Mouse (Mus musculus) T-cell, adult 2 months (primary cell): ENCODE measurements around the gene Znrd1as.
"Not testable (repeated sequence)": the region's sequence is repeated elsewhere in the genome, so short reads cannot be mapped to it uniquely, and the experiment has no call there.

Experiments used
- DNase-seq: peaks from one replicate; pipeline ENCODE4 v3.0.0; 2022; ENCODE audit warnings: low spot score

Znrd1as gene

DNA sequence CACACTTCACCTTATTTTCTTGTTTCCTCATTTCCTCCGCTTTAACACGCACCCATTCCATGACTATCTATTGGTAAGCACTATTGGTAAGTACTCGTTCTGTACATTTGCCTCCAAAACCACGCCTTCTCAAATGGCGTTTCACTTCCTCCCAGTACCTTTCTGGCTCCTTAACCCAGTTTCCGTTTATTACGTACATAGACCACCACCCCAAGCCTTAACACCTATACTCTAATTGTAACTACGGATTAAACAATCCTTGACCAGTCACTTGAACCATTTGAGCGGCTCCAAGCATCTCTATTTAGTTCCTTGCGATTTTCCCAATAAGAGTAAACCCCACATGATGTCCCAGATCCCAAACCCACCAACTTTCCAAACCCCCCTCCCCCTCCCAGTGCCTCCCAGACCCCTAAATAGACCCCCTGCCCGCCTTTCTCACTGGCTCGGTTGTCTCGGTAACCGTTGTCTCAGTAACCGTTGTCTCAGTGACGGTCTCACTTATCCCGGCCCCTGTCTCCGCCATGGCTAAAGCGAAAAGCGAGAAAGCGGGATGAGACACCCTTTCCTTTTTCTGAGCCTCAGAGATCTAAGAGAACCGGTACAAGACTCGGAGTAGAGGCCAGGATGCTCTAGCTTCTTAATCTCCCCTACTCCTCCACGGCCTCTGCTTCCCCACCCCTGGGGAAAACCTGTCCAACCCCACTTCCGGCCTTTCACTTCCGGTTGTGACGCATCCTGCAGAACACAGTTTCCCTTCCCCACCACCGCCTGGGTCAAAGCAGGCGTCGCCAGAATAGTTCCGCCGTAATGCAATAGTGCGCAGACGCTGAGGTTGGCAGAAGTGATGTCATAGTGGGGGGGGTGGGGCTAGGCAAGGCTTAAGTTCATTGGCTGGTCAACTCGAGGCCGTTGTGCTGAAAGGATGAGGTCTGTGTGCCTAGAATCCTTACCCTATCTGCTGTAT lies 7.1 kb upstream of the Znrd1as start, which contains the start of gene Ppp1r11:
Gene Ppp1r11, minus strand, starts transcription at position 761 of the 967 bp plus-strand sequence.
- peak; percentile 96 for DNase-seq

DNA sequence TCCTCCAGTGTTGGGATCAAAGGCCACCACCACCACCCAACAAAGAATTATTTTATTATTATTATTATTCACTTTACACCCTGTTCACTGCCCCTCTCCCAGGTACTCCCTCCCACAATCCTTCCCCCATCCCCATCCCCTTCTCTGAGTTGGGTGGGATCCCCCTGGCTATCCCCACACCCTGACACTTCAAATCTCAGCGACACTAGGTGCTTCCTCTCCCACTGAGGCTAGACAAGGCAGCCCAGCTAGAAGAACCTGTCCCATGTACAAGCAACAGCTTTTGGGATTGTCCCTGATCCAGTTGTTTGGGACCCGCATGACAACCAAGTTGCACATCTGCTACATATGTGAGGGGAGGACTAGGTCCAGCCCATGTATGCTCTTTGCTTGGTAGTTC lies 5.8 kb upstream of the Znrd1as start:
- no peak for DNase-seq

DNA sequence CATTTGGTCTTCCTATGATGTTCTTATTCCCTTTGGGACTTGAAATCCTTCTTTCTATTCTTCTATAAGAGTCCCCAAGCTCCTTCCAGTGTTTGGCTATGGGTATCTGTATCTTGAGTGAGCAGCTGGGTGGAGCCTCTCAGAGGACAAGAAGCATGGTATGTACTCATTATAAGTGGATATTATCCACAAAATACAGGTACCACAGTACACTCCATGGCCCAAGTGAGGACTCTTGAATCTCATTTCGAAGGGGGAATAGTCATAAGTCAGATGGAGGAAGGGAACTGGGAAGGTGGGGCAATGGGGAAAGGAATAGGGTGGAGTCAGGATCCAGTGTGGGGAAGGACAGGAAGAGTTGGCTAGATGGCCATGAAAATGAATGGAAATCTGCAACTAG lies 5.3 kb upstream of the Znrd1as start:
- DNase-seq: no peak

DNA sequence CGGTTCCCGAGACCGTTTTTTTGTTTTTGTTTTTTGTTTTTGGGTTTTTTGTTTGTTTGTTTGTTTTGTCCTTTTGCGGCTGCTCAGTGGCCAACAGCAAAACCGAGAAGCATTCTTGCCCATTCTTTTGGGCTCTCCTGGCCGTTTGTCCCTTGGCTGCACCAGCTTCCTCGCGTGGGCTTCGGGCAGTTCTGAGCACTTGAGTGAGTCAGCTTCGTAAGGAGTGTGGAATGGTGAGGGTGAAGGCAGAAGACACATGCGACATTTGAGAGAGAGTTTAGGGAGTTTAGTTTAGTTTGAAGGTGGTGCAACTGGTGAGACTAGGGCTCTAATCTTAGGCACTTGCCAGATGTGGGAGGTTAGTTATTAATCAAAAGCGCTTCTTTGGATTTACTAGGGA lies 492 bp downstream of the Znrd1as start:
- peak; percentile 12 for DNase-seq

DNA sequence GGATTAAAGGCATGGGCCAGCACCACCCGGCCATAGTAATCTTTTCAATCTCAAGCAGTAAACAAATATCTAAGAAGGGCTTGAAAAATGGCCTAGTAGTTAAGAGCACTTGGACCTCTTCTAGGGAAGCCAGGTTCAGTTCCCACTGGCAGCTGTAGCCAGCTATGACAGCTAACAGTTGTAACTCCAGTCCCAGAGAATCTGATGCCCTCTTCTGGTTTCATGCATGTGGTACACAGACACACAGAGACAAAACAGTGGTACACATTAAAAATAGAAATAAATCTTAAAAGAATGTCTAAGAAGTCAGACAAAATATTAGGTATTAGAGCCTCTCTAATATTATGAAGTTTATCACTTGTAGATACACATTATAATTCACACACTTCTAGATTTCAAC lies 2.7 kb downstream of the Znrd1as start:
- no peak for DNase-seq

DNA sequence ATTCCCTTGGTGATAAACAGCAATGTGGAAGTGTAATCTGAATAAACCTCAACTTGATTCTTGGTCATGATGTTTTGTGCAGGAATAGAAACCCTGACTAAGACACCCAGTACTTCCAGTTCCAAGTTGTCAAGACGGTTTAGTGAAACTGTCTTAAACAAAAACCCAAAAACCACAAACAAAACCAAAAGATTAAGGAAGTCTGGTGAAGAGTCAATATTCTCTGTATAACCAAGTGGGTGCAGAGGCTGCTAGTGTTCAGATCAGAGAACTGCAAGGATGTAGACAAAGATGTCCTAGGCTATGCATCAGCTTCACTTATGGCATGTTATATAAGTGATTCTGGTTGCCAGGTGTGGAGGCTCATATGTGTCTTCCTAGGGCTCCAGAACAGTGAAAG lies 8.5 kb downstream of the Znrd1as start:
- no peak for DNase-seq

DNA sequence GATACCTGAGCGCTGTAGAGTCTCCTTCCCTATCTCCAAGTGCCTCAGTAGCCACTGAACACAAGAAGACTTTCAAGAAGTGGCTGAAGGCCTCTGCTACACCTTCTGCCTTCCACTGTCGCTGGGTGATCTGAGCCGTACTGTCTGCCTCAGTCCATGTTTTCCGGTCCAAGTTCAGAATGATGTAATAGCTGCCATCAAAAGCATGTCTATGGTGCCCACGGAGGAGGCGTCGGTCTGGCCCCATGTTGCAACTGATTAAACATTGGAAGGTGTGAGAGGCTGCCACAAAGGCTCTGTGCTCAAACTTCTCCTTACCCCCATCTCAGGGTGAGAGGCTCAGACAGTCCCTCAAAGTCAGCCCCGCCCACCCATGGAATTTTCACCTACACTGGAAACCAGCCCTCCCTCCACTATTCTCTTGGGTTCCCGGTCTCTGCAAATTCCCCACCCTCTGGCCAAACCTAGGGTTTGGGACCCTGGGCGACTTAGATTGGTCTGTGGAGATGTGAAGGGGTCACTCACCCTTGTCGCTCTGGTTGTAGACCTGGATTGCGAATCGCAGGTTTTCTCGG lies 12.0 kb downstream of the Znrd1as start:
- no peak for DNase-seq

DNA sequence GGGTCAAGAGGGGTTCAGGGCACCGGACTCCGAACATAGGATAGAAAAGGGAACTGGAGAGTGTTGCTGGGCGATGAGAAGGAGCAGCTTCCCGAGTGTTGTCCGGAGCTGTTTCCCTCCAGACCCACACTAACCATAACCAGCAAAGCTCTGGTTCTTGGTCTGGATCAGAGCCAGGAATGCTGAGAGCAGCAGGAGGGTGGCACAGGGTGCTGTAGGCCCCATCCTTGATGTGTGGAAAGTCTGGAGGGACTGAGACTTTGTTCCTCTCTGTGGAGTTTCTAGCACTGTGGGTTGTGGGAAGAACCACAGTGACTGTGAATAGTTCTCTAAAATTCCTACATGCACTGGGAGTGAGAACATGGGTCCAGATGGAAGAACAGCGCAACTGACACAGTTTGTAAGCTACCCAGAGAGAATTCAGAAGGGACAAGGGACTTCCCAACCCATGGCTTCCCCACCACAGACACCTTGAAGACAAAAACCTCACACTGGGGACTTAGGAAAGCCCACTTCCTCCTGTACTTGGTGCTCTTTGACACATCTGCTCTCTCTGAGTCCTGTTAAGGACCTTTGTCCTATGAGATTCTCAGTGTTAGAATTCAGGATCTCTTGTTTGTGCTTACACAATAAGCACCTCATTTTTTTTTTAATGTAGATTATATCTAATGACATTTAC lies 12.9 kb downstream of the Znrd1as start:
- DNase-seq: peak; percentile 50

DNA sequence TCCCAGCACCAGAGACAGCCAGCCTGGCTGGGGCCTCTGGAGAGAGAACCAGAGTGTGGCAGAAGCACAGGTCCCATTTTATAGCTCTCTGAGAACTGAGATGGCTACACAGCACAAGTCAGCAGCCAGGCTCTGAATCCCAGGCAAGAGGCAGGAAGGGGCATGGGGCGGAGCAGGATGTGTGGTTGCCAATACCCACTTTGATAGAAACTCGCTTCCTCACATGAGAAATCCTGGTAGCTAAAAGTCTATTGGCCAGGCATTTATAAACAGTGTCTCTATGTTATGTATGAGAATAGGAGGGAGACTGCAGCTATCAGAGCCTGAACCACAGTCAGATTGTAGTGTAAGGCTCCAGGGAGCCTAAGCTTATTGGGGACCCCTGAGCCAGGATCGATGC lies 14.4 kb downstream of the Znrd1as start:
- peak; percentile 66 for DNase-seq

DNA sequence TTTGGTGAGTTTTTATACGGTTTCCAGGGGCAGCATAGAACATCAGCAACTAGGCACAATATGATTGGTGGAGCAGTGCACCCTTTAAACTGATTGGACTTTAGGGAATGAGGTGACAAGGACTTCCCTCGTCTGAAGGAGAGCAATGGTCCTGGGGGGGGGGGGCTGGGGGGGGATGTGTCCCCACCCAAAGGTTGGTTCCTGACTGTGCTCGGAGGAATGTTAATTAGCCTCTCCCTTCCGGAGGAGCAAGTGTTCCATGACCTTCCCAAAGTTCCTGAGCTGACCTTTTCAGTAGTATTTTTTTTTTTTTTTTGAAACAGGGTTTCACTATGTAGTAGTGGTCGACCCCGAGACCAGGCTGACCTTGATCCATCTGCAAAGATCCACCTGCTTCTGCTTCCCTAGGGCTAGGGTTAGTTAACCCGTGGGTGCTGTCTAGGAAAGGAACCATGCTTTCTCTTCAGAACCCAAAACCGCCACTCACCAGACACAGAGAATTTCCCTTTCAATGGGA lies 14.9 kb downstream of the Znrd1as start:
- DNase-seq: no peak

DNA sequence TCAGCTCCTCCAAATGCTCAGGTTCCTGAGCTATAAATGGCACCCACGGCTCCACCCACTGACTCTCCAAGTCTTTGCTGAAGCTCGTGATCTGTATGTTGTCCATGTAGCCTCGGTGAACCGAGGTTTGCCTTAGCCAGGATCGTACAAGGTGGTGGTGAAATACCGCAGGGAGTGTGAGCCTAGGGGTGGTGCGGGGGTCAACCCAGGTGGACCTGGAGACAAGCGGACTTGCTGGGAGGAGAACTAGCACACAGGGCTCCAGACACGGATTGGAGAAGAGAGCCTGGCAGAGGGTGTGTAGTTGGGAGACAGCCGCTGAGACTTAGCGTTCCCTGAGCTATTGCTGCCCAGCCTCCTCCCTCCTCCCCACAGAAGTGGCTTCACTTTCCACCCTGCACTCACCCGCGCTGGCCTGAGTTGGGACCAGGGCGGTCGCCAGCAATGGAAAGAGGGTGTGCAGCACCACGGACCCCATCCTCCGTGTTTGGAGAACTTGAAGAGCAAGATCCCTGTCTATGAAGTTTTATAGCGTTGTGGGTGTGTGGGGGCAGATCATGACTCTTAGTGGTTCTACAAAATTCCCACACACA lies 22.9 kb downstream of the Znrd1as start, which contains the start of gene 2410137M14Rik:
Gene 2410137M14Rik, minus strand, starts transcription at position 17 of the 593 bp plus-strand sequence.
- no peak for DNase-seq

DNA sequence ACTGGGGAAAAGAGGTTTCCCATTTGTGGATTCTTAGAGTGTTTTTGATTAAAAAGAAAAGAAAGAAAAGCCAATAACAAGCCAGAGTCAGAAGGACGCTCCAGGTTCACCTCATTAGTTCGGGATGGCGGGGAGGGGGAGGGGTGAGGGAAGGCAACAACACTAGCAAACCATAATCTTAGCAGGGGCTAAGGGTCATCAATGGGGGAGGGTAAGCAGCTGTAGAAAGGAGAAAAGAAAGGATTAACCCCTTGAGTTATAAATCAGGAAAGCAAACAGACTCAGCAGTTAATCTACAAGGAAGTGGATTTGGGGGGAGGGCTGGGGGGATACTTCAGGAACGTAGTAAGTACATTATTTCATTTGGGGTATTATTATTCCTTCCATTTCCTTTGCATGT lies 23.5 kb downstream of the Znrd1as start:
- no peak for DNase-seq

DNA sequence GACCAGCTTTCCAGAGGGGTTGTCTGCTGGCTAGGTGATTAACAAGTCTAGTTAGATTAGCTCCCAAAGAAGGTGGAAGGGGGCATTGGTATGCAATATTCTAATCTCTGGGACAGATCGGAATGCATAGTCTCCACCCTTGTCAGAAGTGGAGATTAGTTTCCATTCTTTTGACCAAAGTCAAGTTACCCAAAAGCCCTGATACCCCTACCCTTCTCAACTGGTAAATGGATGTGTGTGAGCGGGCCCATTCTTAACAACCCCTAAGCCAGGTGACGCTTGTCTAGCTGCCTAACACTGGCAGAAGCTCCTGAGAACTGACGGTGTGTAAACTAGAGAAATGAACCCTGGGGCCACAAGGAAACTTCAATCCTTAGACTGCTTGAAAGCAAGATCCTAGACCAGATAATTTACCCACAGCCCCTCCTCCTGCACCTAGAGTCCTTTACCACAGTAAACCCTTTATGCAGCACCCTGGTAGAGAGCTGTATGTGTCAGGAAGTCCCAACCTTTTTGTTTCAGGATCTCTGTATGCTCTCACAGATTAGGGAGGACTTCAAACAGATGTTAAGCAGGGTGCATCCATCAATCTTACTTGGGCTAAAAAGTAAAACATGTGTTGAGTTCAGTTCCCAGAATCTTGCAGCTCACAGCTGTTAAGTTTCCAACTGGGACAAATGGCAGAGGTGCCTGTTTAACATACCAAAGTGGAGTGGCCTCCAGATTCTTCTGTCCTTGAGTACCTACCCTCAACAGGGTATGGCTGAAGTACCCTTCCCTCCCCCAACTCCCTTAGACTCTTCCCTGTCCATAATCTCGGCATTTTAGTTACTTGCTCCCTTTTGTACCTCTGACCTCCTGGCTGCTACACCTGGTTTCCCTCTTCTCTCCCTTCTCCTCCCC lies 24.1 kb downstream of the Znrd1as start:
- peak; percentile 34 for DNase-seq

DNA sequence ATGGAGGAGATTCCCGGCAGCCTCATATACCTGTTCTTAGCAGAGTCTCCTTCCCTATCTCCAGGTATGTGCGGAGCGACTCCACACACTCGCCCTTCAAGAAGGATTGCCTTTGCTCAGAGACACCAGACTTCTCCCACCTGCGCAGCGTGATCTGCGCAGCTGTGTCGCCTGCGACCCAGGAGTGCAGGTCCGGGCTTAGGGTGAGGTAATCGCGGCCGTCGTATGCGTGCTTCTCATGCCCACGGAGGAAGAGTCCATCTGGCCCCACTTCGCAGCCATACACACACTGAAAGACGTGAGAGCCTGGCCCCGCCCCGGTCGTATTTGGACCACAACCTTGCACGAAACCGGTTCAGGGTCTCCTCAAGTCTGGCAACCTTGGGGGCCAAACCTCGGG lies 30.1 kb downstream of the Znrd1as start:
- no peak for DNase-seq

DNA sequence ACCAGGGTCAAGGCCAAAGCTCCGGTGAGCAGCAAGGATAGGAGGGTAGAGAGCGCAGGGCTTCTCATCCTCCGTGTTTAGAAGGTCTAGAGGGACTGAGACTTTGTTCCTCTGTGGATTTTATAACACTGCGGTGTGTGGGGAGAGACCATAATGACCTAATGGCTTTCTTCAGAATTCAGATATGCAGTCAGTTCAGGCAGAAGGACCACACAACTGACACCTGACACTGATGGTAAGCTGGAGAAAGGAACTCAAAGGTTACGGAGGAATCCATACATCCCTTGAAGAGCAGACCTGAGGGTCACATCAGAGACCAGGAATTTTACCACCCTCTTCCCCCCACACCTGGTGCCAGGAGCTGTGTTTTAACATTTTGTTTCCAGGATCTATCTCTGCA lies 31.0 kb downstream of the Znrd1as start, which contains the start of gene H2-M5:
Gene H2-M5, minus strand, starts transcription at position 101 of the 400 bp plus-strand sequence.
- DNase-seq: no peak

DNA sequence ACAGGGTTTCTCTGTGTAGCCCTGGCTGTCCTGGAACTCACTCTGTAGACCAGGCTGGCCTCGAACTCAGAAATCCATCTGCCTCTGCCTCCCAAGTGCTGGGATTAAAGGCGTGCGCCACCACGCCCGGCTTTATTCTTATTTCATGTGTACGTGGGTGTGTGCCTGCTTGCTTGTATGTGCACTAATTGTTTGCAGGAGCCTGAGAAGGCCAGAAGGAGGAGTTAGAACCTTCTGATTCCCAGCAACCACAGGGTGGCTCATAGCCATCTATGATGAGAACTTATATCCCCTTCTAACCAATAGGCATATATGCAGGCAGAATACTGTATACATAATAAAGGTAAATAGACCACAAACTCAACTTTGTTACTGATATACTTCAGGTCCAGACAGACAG lies 32.2 kb downstream of the Znrd1as start:
- not testable (repeated sequence) for DNase-seq

DNA sequence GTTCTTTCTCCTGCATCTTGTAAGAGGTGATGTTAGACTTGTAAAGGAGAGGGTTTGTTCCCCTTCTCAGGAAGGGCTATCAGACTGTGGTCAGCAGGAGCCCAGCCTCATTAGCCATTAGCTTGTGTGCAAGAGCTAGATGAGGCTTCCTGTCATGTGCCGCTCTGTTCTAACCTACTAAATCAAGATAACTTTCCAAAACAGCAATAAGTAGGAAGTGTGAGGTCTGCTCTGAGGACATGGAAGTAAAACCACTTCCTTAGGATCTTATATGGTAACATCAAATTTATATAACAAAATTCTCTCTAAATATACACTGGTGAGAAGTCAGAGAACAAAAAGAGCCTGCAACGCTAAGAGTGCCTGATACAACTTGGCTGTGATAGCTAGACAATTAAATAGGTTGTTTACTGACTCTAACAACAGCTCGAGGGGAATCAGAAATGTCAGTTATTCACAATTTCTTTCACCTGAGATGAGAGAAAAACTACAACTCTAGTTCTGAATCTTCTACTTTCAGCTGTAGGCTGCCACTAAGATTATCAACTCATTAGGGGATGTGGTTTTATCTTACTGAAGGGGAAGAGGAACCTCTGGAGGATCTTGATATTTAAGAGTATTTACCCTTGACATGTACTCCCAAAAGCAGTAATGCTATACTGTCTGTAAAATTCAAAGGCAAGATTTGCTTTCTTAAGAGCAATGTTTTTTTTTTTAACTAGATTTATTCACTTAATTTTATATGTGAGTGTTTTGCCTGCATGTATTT lies 34.1 kb downstream of the Znrd1as start:
- DNase-seq: no peak

DNA sequence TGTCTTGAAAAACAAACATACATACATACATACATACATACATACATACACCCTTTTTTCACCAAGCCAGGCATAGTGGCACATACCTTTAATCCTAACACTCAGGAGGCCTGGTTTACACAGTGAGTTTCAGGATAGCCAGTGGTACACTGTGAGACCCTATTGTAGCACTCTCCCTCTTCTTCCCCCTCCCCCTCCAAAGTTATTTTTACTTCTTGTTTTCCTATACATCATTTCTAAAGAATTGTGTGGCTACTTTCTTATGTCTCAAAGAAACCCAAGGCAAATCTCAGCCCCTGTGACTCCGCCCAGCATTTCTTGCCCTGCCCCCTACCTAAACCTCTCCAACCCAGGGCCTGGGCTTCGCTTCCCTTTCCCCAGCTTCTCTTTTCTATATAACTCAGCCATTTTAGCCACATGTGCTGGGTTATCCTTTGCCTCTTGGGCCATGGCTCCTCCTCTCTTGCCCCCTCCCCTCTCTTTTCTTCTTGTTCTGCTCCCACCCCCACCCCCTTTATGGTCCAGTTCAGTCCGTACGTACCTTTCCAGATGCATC lies 35.5 kb downstream of the Znrd1as start:
- DNase-seq: no peak

DNA sequence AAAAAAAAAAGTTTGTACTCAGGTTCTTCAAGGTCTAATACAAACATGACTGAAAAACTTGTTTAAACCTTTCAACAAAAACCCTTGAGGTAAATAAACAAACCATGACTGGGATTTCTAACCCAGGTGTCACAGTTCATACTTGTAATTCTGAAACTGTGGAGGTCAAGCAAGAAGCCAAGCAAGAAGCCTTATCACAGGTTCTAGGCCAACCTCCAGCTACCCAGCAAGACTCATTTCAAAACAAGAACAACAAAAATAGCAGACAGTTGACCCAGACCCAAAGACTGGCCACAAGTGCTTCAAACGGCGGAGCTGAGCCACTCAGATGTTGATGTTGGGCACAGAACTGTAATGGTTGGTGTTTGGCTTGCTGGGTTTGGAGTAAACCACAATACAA lies 36.1 kb downstream of the Znrd1as start:
- no peak for DNase-seq

DNA sequence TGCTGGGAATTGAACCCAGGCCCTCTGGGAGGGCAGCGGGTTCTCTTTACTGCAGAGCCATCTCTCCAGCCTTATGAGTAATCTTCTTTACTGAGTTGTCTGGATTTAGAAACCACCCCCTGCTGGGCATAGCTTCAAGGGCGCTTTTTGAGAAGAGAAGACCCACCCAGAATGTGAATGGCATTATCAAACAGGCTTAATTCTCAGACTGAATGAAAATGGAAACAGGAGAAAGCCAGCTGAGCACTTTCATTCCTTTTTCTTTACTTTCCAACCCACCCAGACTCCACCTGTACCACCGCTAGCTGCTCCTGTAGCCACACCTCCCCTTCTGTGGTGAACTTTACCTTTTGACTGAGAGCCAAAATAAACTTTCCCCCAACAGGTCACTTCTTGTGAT lies 37.1 kb downstream of the Znrd1as start:
- DNase-seq: no peak
